Mouse (Mus musculus) megakaryocyte, adult 5-6 weeks (primary cell): ENCODE measurements at regions not wholly inside any gene's neighbourhood (a gene's known extent, or its start where the extent isn't known, plus 50 kb on each side); places are given as distances from the start of the nearest gene placed in this dataset.

Experiments
- ATAC-seq: 2 replicates; pipeline ENCODE4 v1.8.0; 2016; ENCODE audit warnings: mild to moderate bottlenecking, inconsistent platforms; ENCODE audit not compliant: poor library complexity, severe bottlenecking

DNA sequence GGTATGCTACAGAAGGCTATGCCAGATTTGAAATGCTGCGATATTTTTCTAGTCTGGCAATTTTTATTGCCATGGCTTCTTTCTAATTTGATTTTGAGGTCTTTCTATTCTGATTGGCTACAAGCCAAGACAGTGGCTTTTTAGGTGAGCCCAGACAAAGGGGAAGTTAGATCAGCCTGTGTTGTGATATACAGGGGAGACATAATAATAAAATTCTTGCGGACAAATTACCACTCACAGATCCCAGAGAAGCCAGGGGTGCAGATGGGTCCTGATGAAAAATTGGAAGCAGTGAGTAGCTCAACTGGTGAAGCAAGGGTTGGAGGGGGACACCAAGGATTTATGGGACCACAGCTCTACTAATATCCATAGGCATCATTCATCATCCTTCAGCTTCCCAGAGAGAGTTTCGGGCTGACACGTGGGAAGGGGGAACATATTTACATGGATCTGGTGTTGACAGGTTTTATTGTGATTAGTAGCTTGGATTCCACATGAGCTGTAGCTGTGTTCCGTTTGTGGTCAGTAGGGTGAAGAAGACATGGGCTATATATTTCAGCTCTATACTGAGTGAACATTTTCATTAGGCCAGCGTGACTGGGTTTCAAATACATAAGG lies 190.0 kb downstream of the Gm5447 start:
- no peak for ATAC-seq

DNA sequence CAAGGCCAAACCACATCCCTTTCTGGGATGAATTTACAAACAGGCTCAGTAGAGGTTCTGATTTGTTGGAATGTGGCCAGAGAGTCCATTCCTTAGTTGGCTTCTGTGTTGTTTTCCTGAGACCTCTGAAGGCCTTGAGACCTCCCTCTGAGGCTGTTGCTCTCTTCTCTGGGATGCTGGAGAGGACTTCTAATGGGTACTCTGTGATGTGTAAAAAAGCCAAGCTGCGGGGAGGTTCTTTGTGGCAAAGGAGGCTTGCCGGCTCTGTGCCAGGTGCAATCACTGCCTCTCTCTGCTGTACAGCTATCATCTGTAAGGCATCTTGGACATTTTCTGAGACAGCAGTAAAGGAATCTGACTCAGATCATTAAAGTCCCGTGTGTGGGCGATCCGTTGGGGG lies 192.3 kb downstream of the Gm5447 start:
- ATAC-seq: no peak

DNA sequence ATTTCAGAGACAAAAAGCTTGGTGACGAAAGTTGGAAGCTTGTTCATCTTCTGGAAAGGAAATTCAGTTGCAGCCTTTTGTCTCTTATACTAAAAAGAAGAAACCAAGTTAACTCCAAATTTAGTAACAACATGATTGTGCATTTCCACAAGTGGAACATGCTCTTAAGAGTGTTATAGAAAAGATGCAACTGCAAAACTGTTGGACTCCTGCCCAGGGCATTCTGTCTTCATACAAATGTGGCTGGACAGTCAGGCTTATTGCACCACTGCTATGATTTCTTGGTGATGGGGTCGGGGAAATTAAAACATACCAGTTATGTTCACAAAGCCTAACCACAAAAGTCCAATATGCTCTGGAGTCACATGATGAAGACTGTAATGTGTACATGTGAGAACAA lies 194.8 kb downstream of the Gm5447 start:
- no peak for ATAC-seq

DNA sequence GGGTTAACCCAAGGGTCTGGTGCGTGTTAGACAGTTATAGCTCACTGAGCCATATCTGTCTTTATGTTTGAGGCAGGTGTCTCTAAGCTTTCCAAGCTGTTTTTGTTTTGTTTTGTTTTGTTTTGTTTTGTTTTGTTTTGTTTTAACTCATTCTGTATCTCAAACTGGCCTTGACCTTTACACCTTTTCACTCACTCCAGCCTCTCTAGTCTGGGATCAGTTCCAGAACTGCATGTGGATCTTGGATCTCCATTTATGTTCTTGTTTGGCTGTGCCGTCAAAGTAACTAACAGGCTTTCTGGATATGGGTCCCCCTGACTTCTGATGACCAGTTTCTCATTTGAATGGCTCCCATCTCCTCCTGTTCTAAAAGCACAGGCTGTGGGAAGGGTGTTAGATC lies 197.7 kb downstream of the Gm5447 start:
- no peak for ATAC-seq

GRCm38 (mm10) chr13:31172580-31172979 lies 198.6 kb downstream of the Gm5447 start:
- no peak for ATAC-seq

GRCm38 (mm10) chr13:31177999-31178783 lies 204.2 kb downstream of the Gm5447 start:
- ATAC-seq: no peak

GRCm38 (mm10) chr13:31178964-31179363 lies 205.0 kb downstream of the Gm5447 start:
- ATAC-seq: no peak

- no peak for ATAC-seq
Observed at GRCm38 (mm10) chr13:31179407-31180001, 205.5 kb downstream of the Gm5447 start.

DNA sequence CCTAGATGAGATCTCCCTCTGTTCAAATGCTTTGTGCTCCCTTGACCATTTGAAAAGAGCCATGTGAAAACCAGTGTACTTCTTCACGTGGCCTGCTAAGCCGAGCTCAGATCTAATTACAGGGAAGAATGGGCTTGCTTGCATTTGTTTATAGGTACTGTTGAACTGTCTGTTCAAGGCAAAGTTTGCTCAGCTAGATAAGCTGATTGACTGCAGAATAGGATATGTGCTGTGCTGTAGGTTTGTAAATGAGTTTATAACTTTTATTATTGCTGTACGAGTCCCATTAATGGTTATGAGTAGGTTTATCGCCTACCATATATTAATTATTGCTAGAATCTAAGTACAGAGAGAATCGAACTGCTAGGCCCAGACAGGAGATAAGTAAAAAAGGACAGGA lies 207.5 kb downstream of the Gm5447 start:
- ATAC-seq: no peak

GRCm38 (mm10) chr13:31184845-31185834 lies 211.1 kb downstream of the Gm5447 start:
- no peak for ATAC-seq

DNA sequence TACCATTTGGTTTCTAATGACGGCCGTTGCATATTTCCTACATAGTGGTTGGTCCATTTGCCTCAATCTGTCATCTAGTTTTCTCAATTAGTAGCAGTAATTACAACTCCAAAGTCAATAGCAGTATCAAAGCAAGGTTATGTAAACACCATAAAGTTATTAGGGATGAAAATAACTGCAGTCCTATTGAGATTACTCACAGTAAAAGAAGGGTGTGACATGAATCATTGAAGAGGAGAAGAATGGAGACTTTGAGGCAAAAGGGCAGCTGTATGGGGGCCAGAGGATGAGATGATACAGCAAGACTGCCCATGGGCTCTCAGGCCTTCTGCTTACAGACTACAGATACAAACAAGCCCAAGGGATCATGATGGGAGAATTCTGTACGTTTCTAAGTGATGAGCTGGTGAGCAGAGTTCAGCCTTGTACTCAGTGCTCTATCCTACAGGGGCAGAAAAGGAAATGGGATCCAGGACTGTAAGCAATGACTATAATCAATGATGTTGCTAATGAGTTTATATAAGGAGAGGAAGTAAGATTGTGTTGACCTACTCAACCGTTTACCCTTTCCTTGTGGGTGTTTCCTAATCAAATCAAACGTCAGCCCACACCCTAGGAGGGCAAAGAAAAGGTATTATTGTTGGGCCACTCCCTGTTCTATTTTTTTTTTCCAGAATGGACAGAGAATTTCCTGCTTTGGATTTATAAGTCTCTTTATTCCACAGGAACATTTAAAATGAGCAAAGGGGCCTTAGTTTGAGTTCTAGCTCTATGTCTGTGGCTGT lies 213.0 kb downstream of the Gm5447 start:
- ATAC-seq: no peak

DNA sequence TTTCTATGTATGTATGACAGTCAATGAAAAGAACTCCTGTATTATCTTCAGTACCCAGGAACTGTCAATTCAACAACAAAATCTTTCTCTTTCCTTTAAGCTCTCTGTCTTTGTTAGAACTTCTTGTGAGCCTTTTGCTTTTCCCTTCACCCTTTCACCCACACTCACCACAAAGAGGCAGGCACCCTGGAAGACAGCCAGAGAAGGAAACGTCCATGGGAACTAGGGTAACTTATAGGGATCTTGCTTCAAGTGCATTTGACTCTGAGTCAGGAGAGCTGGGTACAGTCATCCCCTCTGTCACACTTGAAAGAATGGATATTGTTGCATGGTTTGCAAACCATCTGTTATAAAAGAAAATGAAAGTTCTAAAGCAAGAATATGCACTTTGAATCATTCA lies 215.1 kb downstream of the Gm5447 start:
- no peak for ATAC-seq

GRCm38 (mm10) chr13:31190036-31190435 lies 216.0 kb downstream of the Gm5447 start:
- no peak for ATAC-seq

DNA sequence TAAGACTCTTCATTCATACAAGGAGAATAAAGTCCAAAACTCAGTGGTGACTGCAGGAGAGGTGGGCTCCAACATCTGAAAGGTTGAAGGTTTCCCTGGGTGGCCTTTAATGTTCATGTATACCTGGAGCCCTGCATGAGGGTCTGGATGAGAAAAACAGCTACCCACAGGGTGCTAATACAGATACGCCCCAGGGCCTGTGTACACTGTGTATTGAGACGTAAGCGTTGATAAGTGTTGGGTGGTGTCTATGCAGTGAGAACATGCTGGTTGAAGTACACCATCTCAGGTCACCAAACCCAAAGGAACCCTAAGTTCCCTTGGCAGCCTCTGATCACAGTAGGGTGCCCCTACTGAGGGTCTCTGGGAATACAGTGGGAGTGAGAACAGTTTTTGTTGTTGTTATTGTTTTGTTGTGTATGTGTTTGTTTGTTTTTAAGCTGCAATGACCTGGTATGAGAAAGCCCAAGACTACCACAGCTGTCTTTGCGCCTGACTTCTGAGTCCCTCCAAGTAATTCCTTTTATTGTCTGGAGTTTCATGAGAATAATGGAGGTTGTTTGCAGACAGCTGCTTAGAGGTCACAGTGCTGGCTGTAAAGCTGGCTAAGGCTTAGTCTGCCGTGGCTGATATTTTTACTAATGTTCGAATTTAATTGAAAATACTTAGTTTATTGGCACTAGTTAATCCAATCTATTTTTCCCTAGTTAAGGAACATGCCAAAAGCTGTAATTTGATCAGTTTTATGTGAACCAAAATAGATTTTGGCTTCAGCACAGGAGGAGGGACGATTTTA lies 217.5 kb downstream of the Gm5447 start:
- no peak for ATAC-seq

- no peak for ATAC-seq
Observed at GRCm38 (mm10) chr13:31194971-31195370, 221.0 kb downstream of the Gm5447 start.

DNA sequence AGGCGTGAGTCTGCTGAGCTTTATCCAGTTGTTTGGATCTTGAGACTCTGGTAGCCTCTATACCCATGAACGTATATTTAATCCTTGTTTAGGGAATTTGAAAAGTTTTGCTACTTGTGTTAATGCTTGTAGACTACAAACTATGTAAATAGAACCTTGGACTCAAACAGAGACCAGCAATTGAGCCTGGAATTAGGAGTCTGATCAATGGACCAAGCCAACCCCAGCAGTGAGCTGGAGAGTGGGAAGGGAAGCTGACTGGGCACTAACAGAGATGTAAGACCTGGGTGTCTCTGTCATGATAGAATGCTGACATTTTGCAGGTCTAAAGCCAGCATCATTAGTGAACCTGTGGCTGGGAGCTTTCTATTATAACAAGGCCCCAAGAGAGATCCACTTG lies 222.5 kb downstream of the Gm5447 start:
- no peak for ATAC-seq

DNA sequence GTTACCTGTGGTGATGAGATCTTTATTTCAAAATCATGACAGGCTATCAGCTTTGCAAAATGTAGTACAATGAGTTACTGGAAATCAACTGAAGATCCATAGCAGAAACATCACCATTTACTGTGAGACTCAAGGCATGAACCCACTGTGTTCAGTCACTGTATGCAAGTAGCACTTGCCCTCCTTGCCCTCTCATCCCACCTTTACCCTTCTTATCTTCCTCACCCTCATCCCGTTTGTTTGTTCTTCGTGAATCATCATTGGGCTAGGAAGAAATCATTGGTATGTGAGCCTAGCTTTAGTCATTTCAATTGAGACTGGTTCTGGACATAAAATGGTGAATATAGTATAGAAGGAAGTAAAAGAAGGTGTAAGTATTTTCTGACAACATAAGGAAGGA lies 223.6 kb downstream of the Gm5447 start:
- ATAC-seq: no peak

DNA sequence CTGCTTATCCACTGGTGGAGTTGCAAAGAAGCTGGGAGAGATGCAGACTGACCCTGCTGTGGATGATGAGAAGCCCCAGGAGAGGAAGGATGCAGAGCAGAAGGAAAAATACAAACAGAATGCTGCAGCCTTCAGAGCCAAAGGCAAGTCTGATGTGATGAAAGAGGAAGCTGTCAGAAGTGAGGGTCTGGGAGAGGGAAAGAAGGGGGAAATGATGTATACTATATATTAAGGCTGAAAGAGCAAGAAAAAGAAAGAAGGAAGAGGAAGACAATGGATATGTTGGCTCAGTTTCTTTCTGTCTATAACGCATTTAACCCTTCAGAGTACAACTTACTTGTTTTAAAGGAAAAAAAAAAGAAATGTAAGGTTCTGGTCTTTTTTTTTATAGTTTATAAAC lies 225.4 kb downstream of the Gm5447 start:
- ATAC-seq: no peak

DNA sequence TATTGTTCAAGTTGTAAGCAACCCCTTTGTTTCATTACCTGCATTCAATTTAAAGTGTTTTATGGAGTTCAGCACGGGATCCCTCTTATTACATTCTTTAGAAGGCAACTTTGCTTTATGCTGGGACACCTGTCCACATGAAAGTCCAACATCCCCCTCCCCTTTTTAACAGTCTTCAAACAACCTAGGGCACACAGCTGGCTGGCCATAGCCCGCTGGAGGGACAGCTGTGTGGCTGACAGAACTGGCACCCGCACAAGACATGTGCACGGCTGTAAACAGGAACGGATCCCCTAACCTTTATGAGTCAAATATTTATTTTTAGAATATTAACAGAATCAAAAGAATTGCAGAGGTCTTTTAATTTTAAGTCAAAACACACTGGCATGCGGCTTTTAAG lies 230.1 kb downstream of the Gm5447 start:
- ATAC-seq: no peak

GRCm38 (mm10) chr13:31206381-31206780 lies 232.4 kb downstream of the Gm5447 start:
- no peak for ATAC-seq
